ENCODE assay signal across 13 mouse cellular contexts in genomic region chr14:12340238-12341074, GRCm38 (mm10). TPM values are rescaled to one million over a fixed set of nuclear protein-coding genes. Genes with fewer than 3 reads are reported as not detected.
DNase-seq lines count a peak whose midpoint lies in the region; ATAC-seq and TF ChIP-seq lines count a peak whose summit lies in the region.
"Had no signal": no experiment of that assay in that cellular context is flagged by ENCODE, and none has a peak within 500 bp of the region (broad histone marks: within the 10 kb centered on the region; RNA-seq: fewer than 3 reads in every experiment).

No protein-coding gene starts in this region.

- ATAC-seq in limb, embryonic 13.5 days (ENCODE audit: low FRiP score, low read depth) = no peak
- ATAC-seq: liver, embryonic 12.5 days had no signal

- peaks cover 100% of the 10 kb centered on the region for H3K27me3 ChIP-seq in limb, embryonic 13.5 days

- peak overlapping the region; percentile 52 for H3K4me3 ChIP-seq in gastrocnemius, adult 2 months
- H3K4me3 ChIP-seq in limb, embryonic 13.5 days = 0 out of 2 replicates have a peak overlapping the region, but pooled peaks have one; percentile 3
- H3K4me3 ChIP-seq: liver, embryonic 12.5 days had no signal

- 0 out of 2 replicates have a peak overlapping the region, but pooled peaks have one; percentile 16 for H3K4me2 ChIP-seq in limb, embryonic 13.5 days (replicated peaks)
- H3K4me2 ChIP-seq: liver, embryonic 12.5 days had no signal

- TF ChIP-seq CTCF in gastrocnemius, adult 2 months (IDR thresholded peaks at IDR 0.05) = no peak

- H3K9ac ChIP-seq in limb, embryonic 13.5 days = no peak overlapping the region
- H3K9ac ChIP-seq: embryonic facial prominence, embryonic 13.5 days; liver, embryonic 12.5 days had no signal

- peaks cover 21% of the 10 kb centered on the region for H3K4me1 ChIP-seq in limb, embryonic 13.5 days
- H3K4me1 ChIP-seq: liver, embryonic 12.5 days had no signal

- DNase-seq in gastrocnemius, adult 2 months = no peak
- DNase-seq in gastrocnemius, postnatal 36 days = no peak
- peak; percentile 15 for DNase-seq in layer of hippocampus, adult 9-11 months
- DNase-seq in layer of hippocampus, adult 11-12 months (ENCODE audit: low spot score) = no peak
- peak; percentile 34 for DNase-seq in embryo, embryonic 11 days
- DNase-seq in urinary bladder, adult 2 months (ENCODE audit: low spot score) = no peak
- DNase-seq in cerebellum, postnatal 4 days (ENCODE audit: low spot score in 2 of 2) = no peak
- DNase-seq: B cell, adult 2 months; right cerebral cortex, adult 18-20 months had no signal

- H3K9me3 ChIP-seq in limb, embryonic 13.5 days = no peaks in the 10 kb centered on the region
- H3K9me3 ChIP-seq: embryonic facial prominence, embryonic 13.5 days; liver, embryonic 12.5 days had no signal

- 2% methylated on average over 19 of the region's 19 CpGs for WGBS in limb, embryonic 13.5 days

- no peak overlapping the region for H3K27ac ChIP-seq in gastrocnemius, adult 2 months
- H3K27ac ChIP-seq in limb, embryonic 13.5 days = no peak overlapping the region
- H3K27ac ChIP-seq: embryonic facial prominence, embryonic 13.5 days; liver, embryonic 12.5 days had no signal

- intact Hi-C loops in gastrocnemius, adult 2 months (cut with DNase I) = no loop called here
- intact Hi-C loops in gastrocnemius, postnatal 36 days (cut with DNase I) = no loop called here

- no peaks in the 10 kb centered on the region for H3K36me3 ChIP-seq in limb, embryonic 13.5 days
- H3K36me3 ChIP-seq: embryonic facial prominence, embryonic 13.5 days; liver, embryonic 12.5 days had no signal

RNA-seq across cellular contexts. Expression of gene Fezf2, which starts 7.5 kb away (rescaled TPM):
- total RNA-seq in gastrocnemius, adult 2 months (2021) = not detected
- not detected for total RNA-seq in gastrocnemius, postnatal 36 days (2021)
- polyA plus RNA-seq in limb, embryonic 13.5 days (2015; fragmentation: Nextera tagmentation; extraction: Ambion mirVana) = 0.14 and 0.31 TPM in 2 replicates
- polyA plus RNA-seq in urinary bladder, adult 2 months (2012; rRNA removed) = not detected in 2 replicates
- total RNA-seq: gastrocnemius, postnatal 4 days had no signal
- polyA plus RNA-seq: liver, embryonic 12.5 days had no signal

RNA-seq across cellular contexts. Expression of gene 3830406C13Rik, which starts 56.5 kb away (rescaled TPM):
- total RNA-seq in gastrocnemius, adult 2 months (2021) = 10 to 100 TPM; 10.9 to 18.5 TPM
- 10 to 100 TPM; 11.6 to 12.2 TPM for total RNA-seq in gastrocnemius, postnatal 36 days (2021)
- polyA plus RNA-seq in limb, embryonic 13.5 days (2015; fragmentation: Nextera tagmentation; extraction: Ambion mirVana) = 41.8 and 42.7 TPM in 2 replicates
- polyA plus RNA-seq in urinary bladder, adult 2 months (2012; rRNA removed) = 45.6 and 57.9 TPM in 2 replicates

RNA-seq across cellular contexts. Expression of gene Gm49355, which starts 56.7 kb away (rescaled TPM):
- total RNA-seq in gastrocnemius, adult 2 months (2021) = under 1 TPM in 1 of 2 experiments, not detected in 1; 0.08 TPM
- total RNA-seq in gastrocnemius, postnatal 36 days (2021) = under 1 TPM; 0.07 to 0.10 TPM
- 0.09 and 0.27 TPM in 2 replicates for polyA plus RNA-seq in limb, embryonic 13.5 days (2015; fragmentation: Nextera tagmentation; extraction: Ambion mirVana)
- polyA plus RNA-seq in urinary bladder, adult 2 months (2012; rRNA removed) = 0.15 TPM in 2 replicates

Comparison
In these comparisons a context has a peak if more than half of its experiments do, and no peak if none do; other contexts are left out.
1. DNase-seq: peak in layer of hippocampus, adult 9-11 months (single experiment) and embryo, embryonic 11 days (single experiment); none in gastrocnemius, adult 2 months (single experiment), gastrocnemius, postnatal 36 days (0 of 2), layer of hippocampus, adult 11-12 months (single experiment), urinary bladder, adult 2 months (single experiment) and cerebellum, postnatal 4 days (0 of 2).